Mouse (Mus musculus) megakaryocyte, embryonic 14.5 days (primary cell): ENCODE measurements at regions not wholly inside any gene's neighbourhood (a gene's known extent, or its start where the extent isn't known, plus 50 kb on each side); places are given as distances from the start of the nearest gene placed in this dataset.

ENCODE experiments used
- FLI1 ChIP-seq: IDR thresholded peaks from 2 replicates; pipeline ENCODE4 v1.6.1; 2012; ENCODE audit warnings: low read length, inconsistent platforms, mixed read lengths
- GATA1 ChIP-seq: IDR thresholded peaks from 3 replicates; pipeline ENCODE4 v1.6.1; 2012; ENCODE audit warnings: mixed read lengths, low read length, inconsistent platforms, borderline replicate concordance

DNA sequence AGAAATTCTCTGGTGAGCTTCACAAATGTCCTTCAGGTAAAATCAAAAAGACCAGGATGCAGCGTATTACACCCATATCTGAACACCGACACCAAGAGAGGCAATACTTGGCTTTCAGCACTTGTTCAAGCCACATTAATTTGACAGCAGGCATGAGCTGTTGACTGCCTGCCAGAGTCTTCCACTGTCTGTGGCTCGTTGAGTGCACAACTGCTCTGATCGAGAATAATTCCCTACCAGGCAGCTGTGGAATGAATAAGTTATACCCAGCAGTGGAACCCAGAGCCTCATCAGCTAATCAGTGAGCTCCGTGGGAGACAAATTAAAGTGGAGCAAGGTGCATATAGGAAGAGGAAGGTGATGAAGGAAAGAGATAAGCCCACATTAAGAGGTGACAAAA lies 475.3 kb upstream of the Ddx18 start:
- TF ChIP-seq GATA1, result no peak
- TF ChIP-seq FLI1, result no peak
